Mouse (Mus musculus) intestine, embryonic 15.5 days (tissue): ENCODE measurements at regions not wholly inside any gene's neighbourhood (a gene's known extent, or its start where the extent isn't known, plus 50 kb on each side); places are given as distances from the start of the nearest gene placed in this dataset.
A peak's percentile ranks its signal among the peaks of the same experiment; 100 is the strongest.

ENCODE experiments used
- ATAC-seq: fragments of 200-750 bp; cut with Nextera tagmentation; 2 replicates; pipeline ENCODE4 v1.8.0; 2017; ENCODE audit warnings: moderate TSS enrichment, moderate library complexity
- H3K27ac ChIP-seq: fragments of 300-500 bp; sonication (generic); 2 replicates; pipeline ENCODE4 v1.5.1; 2015; ENCODE audit warnings: mild to moderate bottlenecking, inconsistent platforms
- H3K27me3 ChIP-seq: fragments of 300-500 bp; sonication (generic); replicated peaks from 2 replicates; pipeline ENCODE4 v1.6.1; 2015; ENCODE audit warnings: inconsistent platforms
- H3K36me3 ChIP-seq: fragments of 300-500 bp; sonication (generic); 2 replicates; pipeline ENCODE4 v1.6.1; 2015; ENCODE audit warnings: inconsistent platforms
- H3K4me1 ChIP-seq: fragments of 300-500 bp; sonication (generic); replicated peaks from 2 replicates; pipeline ENCODE4 v1.6.1; 2015; ENCODE audit warnings: inconsistent platforms
- H3K4me2 ChIP-seq: fragments of 300-500 bp; sonication (generic); replicated peaks from 2 replicates; pipeline ENCODE4 v1.6.1; 2015; ENCODE audit warnings: mild to moderate bottlenecking, inconsistent platforms
- H3K4me3 ChIP-seq: fragments of 300-500 bp; sonication (generic); replicated peaks from 2 replicates; pipeline ENCODE4 v1.5.1; 2015; ENCODE audit warnings: inconsistent platforms
- H3K9ac ChIP-seq: fragments of 300-500 bp; sonication (generic); 2 replicates; pipeline ENCODE4 v1.6.1; 2015; ENCODE audit warnings: inconsistent platforms
- H3K9me3 ChIP-seq: fragments of 300-500 bp; sonication (generic); 2 replicates; pipeline ENCODE4 v1.6.1; 2016; ENCODE audit warnings: inconsistent platforms
- WGBS: fragments of 180-500 bp; shearing (Covaris S2); methylation state at CpG from one replicate; pipeline ENCODE4 v1.1.7; 2015; 5-methylcytosine and 5-hydroxymethylcytosine counted together

GRCm38 (mm10) chr12:5787074-5787813 is 411.8 kb upstream of the Klhl29 start:
- Histone ChIP-seq H3K9ac (no peak overlapping the region), H3K27ac (no peak overlapping the region), H3K36me3 (no peaks in the 10 kb centered on the region), H3K27me3 (no peaks in the 10 kb centered on the region), H3K4me1 (no peaks in the 10 kb centered on the region), H3K9me3 (no peaks in the 10 kb centered on the region), H3K4me3 (no peak overlapping the region), H3K4me2 (no peak overlapping the region)
- no peak for ATAC-seq
- 49% methylated on average over 7 of the region's 7 CpGs for WGBS

GRCm38 (mm10) chr12:5781276-5781675 is 405.8 kb upstream of the Klhl29 start:
- no peaks in the 10 kb centered on the region for H3K27me3 ChIP-seq
- WGBS, result 69% methylated on average over 3 of the region's 3 CpGs
- no peaks in the 10 kb centered on the region for H3K4me1 ChIP-seq
- H3K4me2 ChIP-seq, result no peak overlapping the region
- no peak overlapping the region for H3K27ac ChIP-seq
- no peak overlapping the region for H3K4me3 ChIP-seq
- no peak overlapping the region for H3K9ac ChIP-seq
- H3K9me3 ChIP-seq, result no peaks in the 10 kb centered on the region
- ATAC-seq, result no peak
- H3K36me3 ChIP-seq, result no peaks in the 10 kb centered on the region

GRCm38 (mm10) chr12:5777556-5777955 is 402.1 kb upstream of the Klhl29 start:
- Histone ChIP-seq H3K27me3 (no peaks in the 10 kb centered on the region), H3K4me1 (no peaks in the 10 kb centered on the region), H3K36me3 (no peaks in the 10 kb centered on the region), H3K4me3 (no peak overlapping the region), H3K4me2 (no peak overlapping the region), H3K9ac (no peak overlapping the region), H3K27ac (no peak overlapping the region), H3K9me3 (no peaks in the 10 kb centered on the region)
- no peak for ATAC-seq

GRCm38 (mm10) chr12:5771399-5771978 is 396.0 kb upstream of the Klhl29 start:
- Histone ChIP-seq H3K27ac (no peak overlapping the region), H3K4me1 (0 out of 2 replicates have a peak, but pooled peaks cover 4% of the 10 kb centered on the region), H3K9me3 (no peaks in the 10 kb centered on the region), H3K4me2 (no peak overlapping the region), H3K27me3 (no peaks in the 10 kb centered on the region), H3K9ac (no peak overlapping the region), H3K4me3 (no peak overlapping the region), H3K36me3 (no peaks in the 10 kb centered on the region)
- peak; percentile 87 for ATAC-seq
- WGBS, result 52% methylated on average over 5 of the region's 5 CpGs

- 0 out of 2 replicates have a peak, but pooled peaks cover 4% of the 10 kb centered on the region for H3K4me1 ChIP-seq
- H3K36me3 ChIP-seq, result no peaks in the 10 kb centered on the region
- WGBS, result 50% methylated on average over 2 of the region's 2 CpGs
- ATAC-seq, result no peak
- H3K27me3 ChIP-seq, result no peaks in the 10 kb centered on the region
- no peaks in the 10 kb centered on the region for H3K9me3 ChIP-seq
- no peak overlapping the region for H3K9ac ChIP-seq
- H3K4me2 ChIP-seq, result no peak overlapping the region
- H3K4me3 ChIP-seq, result no peak overlapping the region
- H3K27ac ChIP-seq, result no peak overlapping the region
Observed at GRCm38 (mm10) chr12:5770531-5770930, 395.0 kb upstream of the Klhl29 start.

GRCm38 (mm10) chr12:5764445-5765170 is 389.1 kb upstream of the Klhl29 start:
- no peaks in the 10 kb centered on the region for H3K36me3 ChIP-seq
- no peak for ATAC-seq
- H3K27ac ChIP-seq, result no peak overlapping the region
- no peak overlapping the region for H3K4me3 ChIP-seq
- no peaks in the 10 kb centered on the region for H3K4me1 ChIP-seq
- no peak overlapping the region for H3K4me2 ChIP-seq
- WGBS, result 51% methylated on average over 6 of the region's 6 CpGs
- H3K9ac ChIP-seq, result no peak overlapping the region
- H3K27me3 ChIP-seq, result no peaks in the 10 kb centered on the region
- H3K9me3 ChIP-seq, result no peaks in the 10 kb centered on the region

- Histone ChIP-seq H3K4me2 (no peak overlapping the region), H3K4me3 (no peak overlapping the region), H3K27me3 (no peaks in the 10 kb centered on the region), H3K4me1 (no peaks in the 10 kb centered on the region), H3K36me3 (no peaks in the 10 kb centered on the region), H3K9me3 (no peaks in the 10 kb centered on the region), H3K27ac (no peak overlapping the region), H3K9ac (no peak overlapping the region)
- ATAC-seq, result no peak
- WGBS, result 75% methylated on average over 1 of the region's 1 CpGs
Observed at GRCm38 (mm10) chr12:5764026-5764425, 388.5 kb upstream of the Klhl29 start.

- Histone ChIP-seq H3K36me3 (no peaks in the 10 kb centered on the region), H3K4me1 (no peaks in the 10 kb centered on the region), H3K27me3 (no peaks in the 10 kb centered on the region), H3K9ac (no peak overlapping the region), H3K27ac (no peak overlapping the region), H3K4me3 (no peak overlapping the region), H3K4me2 (no peak overlapping the region), H3K9me3 (no peaks in the 10 kb centered on the region)
- ATAC-seq, result no peak
- 60% methylated on average over 6 of the region's 6 CpGs for WGBS
Observed at GRCm38 (mm10) chr12:5762306-5762927, 386.9 kb upstream of the Klhl29 start.

- Histone ChIP-seq H3K27ac (no peak overlapping the region), H3K4me2 (no peak overlapping the region), H3K27me3 (no peaks in the 10 kb centered on the region), H3K9me3 (no peaks in the 10 kb centered on the region), H3K4me3 (no peak overlapping the region), H3K4me1 (no peaks in the 10 kb centered on the region), H3K36me3 (no peaks in the 10 kb centered on the region), H3K9ac (no peak overlapping the region)
- ATAC-seq, result no peak
- WGBS, result 64% methylated on average over 3 of the region's 3 CpGs
Observed at GRCm38 (mm10) chr12:5759485-5759884, 384.0 kb upstream of the Klhl29 start.

- H3K9ac ChIP-seq, result no peak overlapping the region
- 66% methylated on average over 2 of the region's 2 CpGs for WGBS
- no peaks in the 10 kb centered on the region for H3K36me3 ChIP-seq
- H3K4me1 ChIP-seq, result no peaks in the 10 kb centered on the region
- no peak overlapping the region for H3K4me3 ChIP-seq
- no peak for ATAC-seq
- H3K9me3 ChIP-seq, result no peaks in the 10 kb centered on the region
- no peaks in the 10 kb centered on the region for H3K27me3 ChIP-seq
- H3K4me2 ChIP-seq, result no peak overlapping the region
- H3K27ac ChIP-seq, result no peak overlapping the region
Observed at GRCm38 (mm10) chr12:5757766-5758165, 382.3 kb upstream of the Klhl29 start.

- no peak overlapping the region for H3K4me3 ChIP-seq
- no peak overlapping the region for H3K9ac ChIP-seq
- 74% methylated on average over 4 of the region's 4 CpGs for WGBS
- ATAC-seq, result no peak
- no peak overlapping the region for H3K4me2 ChIP-seq
- no peaks in the 10 kb centered on the region for H3K4me1 ChIP-seq
- H3K27ac ChIP-seq, result no peak overlapping the region
- no peaks in the 10 kb centered on the region for H3K9me3 ChIP-seq
- no peaks in the 10 kb centered on the region for H3K36me3 ChIP-seq
- no peaks in the 10 kb centered on the region for H3K27me3 ChIP-seq
Observed at GRCm38 (mm10) chr12:5757361-5757760, 381.9 kb upstream of the Klhl29 start.

GRCm38 (mm10) chr12:5753831-5754230 is 378.3 kb upstream of the Klhl29 start:
- 61% methylated on average over 1 of the region's 1 CpGs for WGBS

More at GRCm38 (mm10) chr12:5753831-5754230, 378.3 kb upstream of the Klhl29 start:
- H3K27ac ChIP-seq, result no peak overlapping the region
- no peaks in the 10 kb centered on the region for H3K9me3 ChIP-seq
- ATAC-seq, result no peak
- no peak overlapping the region for H3K4me3 ChIP-seq
- no peaks in the 10 kb centered on the region for H3K36me3 ChIP-seq
- H3K4me1 ChIP-seq, result no peaks in the 10 kb centered on the region
- no peak overlapping the region for H3K9ac ChIP-seq
- H3K4me2 ChIP-seq, result no peak overlapping the region
- no peaks in the 10 kb centered on the region for H3K27me3 ChIP-seq
